Mouse (Mus musculus): ENCODE data around the gene Muc4.

DNA sequence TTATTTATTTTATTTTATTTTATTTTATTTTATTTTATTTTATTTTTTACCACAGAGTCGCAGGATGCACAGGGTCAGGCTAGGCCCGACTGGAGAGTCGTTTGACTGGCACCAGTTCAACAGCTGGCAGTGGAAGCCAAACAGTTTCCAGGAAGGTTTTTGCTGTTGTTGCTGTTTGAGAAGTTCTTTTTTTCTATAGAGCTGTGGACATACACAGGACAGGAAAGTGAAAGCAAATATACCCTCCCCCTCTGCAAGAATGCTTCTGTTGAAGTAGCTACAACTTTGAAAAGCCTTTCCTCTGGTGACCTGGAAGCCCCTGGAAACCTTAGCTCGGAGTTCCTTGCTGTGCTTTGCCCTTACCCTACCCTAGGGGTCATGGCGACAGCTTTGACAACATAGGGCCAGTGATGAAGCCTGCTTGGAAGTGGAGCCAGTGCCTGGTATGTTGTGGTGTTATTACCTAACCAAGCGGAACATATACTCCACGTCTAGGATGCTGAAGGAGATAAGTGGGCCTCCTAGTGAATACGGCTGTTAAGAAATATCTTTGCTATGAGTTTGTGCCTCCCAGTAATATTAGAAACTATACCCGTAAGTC is 32.3 kb upstream of the Muc4 start:
- no peak for TF ChIP-seq CTCF (conservative IDR thresholded peaks at IDR 0.05; ENCODE audit: low read length)
- no peak for TF ChIP-seq NANOG (IDR thresholded peaks at IDR 0.05; ENCODE audit: borderline replicate concordance, low read length)

All from E14TG2a.4 (cell line).